Mouse (Mus musculus) bone marrow, adult 2 months (tissue): ENCODE results near the gene Urb1.

ENCODE experiments used
- CTCF ChIP-seq: fragments of 200-500 bp; IDR thresholded peaks from 2 replicates; pipeline ENCODE4 v1.5.1; 2011; ENCODE audit warnings: low read length, control low read depth; ENCODE audit not compliant: control insufficient read depth, insufficient read depth
- POLR2A ChIP-seq: fragments of 200-500 bp; IDR thresholded peaks from 2 replicates; pipeline ENCODE4 v1.6.1; 2011; ENCODE audit warnings: low read depth, mild to moderate bottlenecking, control low read depth, low read length, borderline replicate concordance; ENCODE audit not compliant: control insufficient read depth

GRCm38 (mm10) chr16:90704161-90704825 lies 105.9 kb downstream of the Urb1 start:
- no peak for TF ChIP-seq CTCF
- no peak for TF ChIP-seq POLR2A
